Mouse (Mus musculus) bone marrow, adult 2 months (tissue): ENCODE data around the gene Ubp1. TPM values are rescaled to one million over a fixed set of nuclear protein-coding genes. Genes with fewer than 3 reads are reported as not detected.

Experiments
- H3K27ac ChIP-seq: fragments of 200-500 bp; 2 replicates; pipeline ENCODE4 v1.5.1; 2012; ENCODE audit warnings: low read depth, mild to moderate bottlenecking, control low read depth, inconsistent platforms, low read length; ENCODE audit not compliant: control insufficient read depth, poor library complexity, insufficient read depth
- H3K4me1 ChIP-seq: fragments of 200-500 bp; 2 replicates; pipeline ENCODE4 v1.6.1; 2011; ENCODE audit warnings: low read length; ENCODE audit not compliant: control insufficient read depth, insufficient read depth
- H3K4me3 ChIP-seq: fragments of 200-500 bp; replicated peaks from 2 replicates; pipeline ENCODE3; 2011; ENCODE audit warnings: mild to moderate bottlenecking, low read depth, low read length, control low read depth; ENCODE audit not compliant: control insufficient read depth
- CTCF ChIP-seq: fragments of 200-500 bp; IDR thresholded peaks from 2 replicates; pipeline ENCODE4 v1.5.1; 2011; ENCODE audit warnings: low read length, control low read depth; ENCODE audit not compliant: control insufficient read depth, insufficient read depth
- POLR2A ChIP-seq: fragments of 200-500 bp; IDR thresholded peaks from 2 replicates; pipeline ENCODE4 v1.6.1; 2011; ENCODE audit warnings: low read depth, mild to moderate bottlenecking, control low read depth, low read length, borderline replicate concordance; ENCODE audit not compliant: control insufficient read depth
- WGBS: fragments of 180-500 bp; shearing (Covaris S2); methylation state at CpG from one replicate; pipeline ENCODE4 v1.1.7; 2018; 5-methylcytosine and 5-hydroxymethylcytosine counted together
- polyA plus RNA-seq: library from polyadenylated mRNA; stranded (reverse); fragments of >200 nt; gene quantifications from 2 replicates; pipeline ENCODE4 v1.2.4, GENCODE M21; 2011; ENCODE audit warnings: low replicate concordance; ENCODE audit not compliant: missing spikeins, insufficient read depth, insufficient read length

Gene Ubp1
- polyA plus RNA-seq, 1 experiment = 110 TPM

DNA sequence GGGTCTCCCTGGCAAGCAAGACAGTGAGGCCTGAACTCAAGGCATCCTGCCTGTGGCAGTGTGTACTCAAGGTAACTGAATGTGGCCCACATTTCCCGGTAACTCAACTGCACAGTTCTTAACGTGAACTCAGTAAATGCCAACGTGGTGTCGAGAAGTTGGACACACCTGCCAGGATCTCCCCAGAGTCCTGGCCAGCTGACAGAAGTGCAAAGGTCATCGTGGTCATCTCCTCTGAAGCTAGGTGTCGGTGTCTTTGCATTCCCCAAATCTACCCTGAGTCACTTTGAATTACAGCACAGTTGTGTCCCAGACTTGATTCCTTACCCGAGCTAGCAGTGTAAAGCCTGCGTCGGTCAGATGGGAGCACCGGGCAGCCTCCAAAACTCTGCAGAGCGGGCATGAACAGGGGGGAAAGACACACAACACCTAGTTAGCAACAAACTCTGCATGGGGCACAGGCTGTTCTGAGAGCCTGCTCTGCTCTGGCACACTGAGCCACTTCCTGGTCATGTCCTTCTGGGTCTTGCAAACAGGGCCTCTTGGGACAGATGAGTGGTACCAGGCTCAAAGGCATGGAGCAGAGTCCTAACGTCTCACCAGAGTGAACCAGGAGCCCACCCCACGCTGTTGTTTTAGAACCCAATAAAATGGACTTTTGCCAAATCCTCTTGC, 54.3 kb downstream of the Ubp1 start:
- Histone ChIP-seq H3K4me1 (no peaks in the 10 kb centered on the region), H3K27ac (no peak overlapping the region), H3K4me3 (no peak overlapping the region)
- no peak for TF ChIP-seq CTCF
- TF ChIP-seq POLR2A = no peak
- 83% methylated on average over 13 of the region's 13 CpGs for WGBS

DNA sequence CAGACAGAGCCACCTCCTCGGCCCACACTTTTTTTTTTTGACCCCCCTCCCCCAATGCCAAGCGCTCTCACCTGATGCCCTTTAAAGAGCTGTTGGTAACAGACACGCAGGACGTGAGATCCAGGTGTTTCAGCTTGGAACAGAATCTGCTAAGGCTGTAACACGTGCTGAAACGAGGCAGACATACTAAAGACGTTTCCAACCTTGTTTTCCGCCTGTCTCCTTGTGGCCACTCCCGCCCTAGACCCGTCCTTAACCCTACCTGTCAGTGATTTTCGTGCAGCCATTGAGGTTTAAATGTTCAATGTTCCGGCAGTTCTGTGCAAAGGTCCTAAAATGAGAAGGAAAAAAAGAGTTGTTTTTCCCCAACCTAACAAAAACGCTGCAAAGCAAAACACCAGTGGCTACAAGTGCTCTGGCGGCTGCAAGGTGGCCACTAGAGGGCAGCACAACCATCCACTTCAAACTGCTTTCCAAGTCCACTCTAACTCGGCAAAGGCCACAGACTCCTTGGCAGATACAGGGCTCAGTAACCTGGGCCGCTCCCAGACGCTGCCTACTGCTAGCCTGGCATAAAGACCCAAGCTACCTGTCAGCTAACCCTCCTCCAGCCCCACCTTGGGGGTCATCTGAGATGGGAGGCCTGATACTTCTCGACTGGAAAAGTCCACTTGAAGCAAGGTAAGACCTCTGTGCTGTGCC, 60.0 kb downstream of the Ubp1 start:
- no peaks in the 10 kb centered on the region for H3K4me1 ChIP-seq
- peak overlapping the region; percentile 4 for H3K4me3 ChIP-seq
- no peak overlapping the region for H3K27ac ChIP-seq
- peak; percentile 88 for TF ChIP-seq CTCF
- no peak for TF ChIP-seq POLR2A
- 11% methylated on average over 18 of the region's 18 CpGs for WGBS

DNA sequence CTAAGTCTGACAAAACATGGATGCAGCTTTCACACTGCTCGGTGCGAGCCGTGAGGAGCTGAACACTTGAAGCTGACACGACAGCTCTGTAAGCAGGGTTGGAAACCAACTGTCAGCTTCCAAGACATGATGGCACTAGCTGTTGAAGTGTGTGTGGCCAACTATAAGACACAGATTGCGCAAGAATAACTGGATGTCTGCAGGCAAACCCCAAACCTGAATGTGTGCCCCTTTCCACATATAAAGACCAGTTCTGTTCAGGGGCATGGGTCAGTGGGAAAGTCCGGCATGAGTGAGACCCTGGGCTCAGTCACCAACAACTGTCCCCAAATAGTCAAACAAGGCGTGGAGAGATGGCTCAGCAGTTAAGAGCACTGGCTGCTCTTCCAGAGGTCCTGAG, 62.1 kb downstream of the Ubp1 start:
- Histone ChIP-seq H3K4me3 (no peak overlapping the region), H3K27ac (no peak overlapping the region), H3K4me1 (no peaks in the 10 kb centered on the region)
- 82% methylated on average over 7 of the region's 7 CpGs for WGBS
- TF ChIP-seq POLR2A (no peak), CTCF (no peak)

DNA sequence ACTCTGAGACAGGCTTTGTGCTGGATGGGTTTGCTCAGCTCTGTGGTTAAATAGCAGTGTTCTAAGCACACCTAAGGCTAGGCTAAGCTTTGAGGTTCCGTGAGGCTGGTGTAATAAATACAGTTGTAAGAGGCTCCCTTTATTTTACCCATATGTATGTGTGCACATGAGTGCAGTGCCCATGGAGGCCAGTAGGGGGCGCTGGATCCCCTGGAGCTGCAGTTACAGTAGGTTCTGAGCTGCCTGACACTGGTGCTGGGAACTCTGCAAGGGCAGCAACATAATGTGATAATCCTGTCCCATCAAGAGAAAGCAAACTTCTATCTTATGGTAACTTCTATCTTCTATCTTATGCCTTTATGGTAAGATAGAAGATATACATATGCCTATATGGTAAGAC, 67.6 kb downstream of the Ubp1 start:
- WGBS = 64% methylated on average over 2 of the region's 2 CpGs
- TF ChIP-seq CTCF (peak; percentile 40; the same call in 1 of the 2 replicates), POLR2A (no peak)
- H3K27ac ChIP-seq = no peak overlapping the region
- H3K4me3 ChIP-seq = no peak overlapping the region
- no peaks in the 10 kb centered on the region for H3K4me1 ChIP-seq

DNA sequence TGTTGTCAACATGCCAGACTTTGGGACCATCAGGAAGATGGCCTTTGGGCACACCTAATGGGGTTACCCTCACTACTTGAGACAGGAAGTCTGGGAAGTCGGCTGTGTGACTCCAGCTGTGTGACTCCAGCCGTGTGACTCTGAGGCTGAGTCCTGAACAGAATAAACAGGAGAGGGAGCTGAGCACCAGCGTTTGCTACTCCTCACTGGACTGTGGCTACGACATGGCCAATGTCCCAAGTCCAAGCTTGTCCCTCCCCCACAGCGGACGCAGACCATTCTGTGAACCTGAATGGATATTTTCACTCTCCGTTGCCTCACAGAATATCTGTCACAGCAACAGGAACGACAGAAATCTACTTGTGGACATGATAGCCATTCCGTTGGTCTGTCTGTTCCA, 76.1 kb downstream of the Ubp1 start:
- no peaks in the 10 kb centered on the region for H3K4me1 ChIP-seq
- 65% methylated on average over 9 of the region's 9 CpGs for WGBS
- TF ChIP-seq POLR2A (no peak), CTCF (no peak)

DNA sequence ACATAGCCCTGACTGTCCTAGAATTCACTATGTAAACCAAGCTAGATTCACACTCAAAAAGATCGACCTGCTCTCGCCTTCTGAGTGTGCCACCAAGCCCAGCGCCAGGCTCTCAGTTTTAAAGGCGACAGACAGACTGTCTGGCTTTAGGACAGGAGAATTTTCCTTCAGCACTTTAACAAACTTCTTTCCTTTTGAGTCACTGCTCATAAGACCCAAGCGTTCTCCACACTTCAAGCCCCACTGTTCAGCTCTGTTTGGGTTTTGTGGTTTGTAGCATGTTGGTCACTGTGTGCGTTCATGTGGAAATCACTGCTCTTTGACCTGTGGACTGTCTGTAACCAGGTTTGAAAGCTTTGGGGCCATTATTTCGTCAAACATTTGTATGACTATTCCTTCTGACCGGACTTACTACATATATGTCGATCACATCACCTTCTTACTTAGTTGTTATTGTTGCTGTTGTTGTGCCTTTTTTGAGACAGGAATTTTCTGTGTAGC, 77.2 kb downstream of the Ubp1 start:
- no peak for TF ChIP-seq POLR2A
- TF ChIP-seq CTCF = no peak
- WGBS = 76% methylated on average over 9 of the region's 9 CpGs
- no peaks in the 10 kb centered on the region for H3K4me1 ChIP-seq

More for the DNA sequence above, 76.1 kb downstream of the Ubp1 start:
- H3K4me3 ChIP-seq = no peak overlapping the region
- H3K27ac ChIP-seq = no peak overlapping the region

DNA sequence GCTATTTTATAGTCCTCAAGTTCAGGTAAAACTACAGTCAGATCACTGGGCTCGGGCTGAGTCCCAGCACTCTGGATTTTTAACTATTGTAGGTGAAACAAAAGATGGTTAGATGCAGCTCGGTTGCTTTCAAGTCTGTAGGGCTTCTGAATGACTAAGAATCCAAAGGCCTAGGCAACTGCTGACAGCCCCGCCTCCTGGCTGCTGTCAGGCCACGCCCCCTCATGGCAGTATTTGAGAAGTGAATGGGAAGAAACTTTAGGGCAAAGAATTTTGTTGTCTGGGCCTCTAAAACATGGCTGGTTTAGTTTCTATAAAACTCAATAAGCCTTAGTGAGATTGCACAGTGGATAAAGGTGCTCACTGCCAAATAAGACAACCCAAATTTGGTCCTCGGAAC, 78.8 kb downstream of the Ubp1 start:
- 52% methylated on average over 5 of the region's 5 CpGs for WGBS

More for the DNA sequence above, 77.2 kb downstream of the Ubp1 start:
- no peak overlapping the region for H3K4me3 ChIP-seq
- no peak overlapping the region for H3K27ac ChIP-seq

DNA sequence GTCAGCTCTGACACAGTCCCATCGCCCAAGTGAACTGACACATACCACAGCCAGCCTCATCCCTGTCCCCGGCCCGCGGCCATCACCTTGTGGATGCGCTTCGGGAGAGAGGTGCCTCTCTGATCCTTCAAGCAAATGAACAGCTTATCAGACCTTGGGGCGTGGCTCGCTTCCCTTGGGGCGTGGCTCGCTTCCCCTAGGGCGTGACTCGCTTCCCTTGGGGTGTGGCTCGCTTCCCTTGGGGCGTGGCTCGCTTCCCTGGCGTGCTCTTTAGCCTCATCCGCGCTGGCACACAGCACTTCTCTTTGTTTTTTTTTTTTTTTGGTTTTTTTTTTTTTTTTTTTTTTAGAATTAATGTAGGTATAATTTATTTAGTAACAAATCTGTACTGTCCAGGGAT, 80.5 kb downstream of the Ubp1 start:
- no peak for TF ChIP-seq CTCF
- 0 out of 2 replicates have a peak, but pooled peaks have one; percentile 10 for TF ChIP-seq POLR2A
- Histone ChIP-seq H3K4me1 (no peaks in the 10 kb centered on the region), H3K27ac (no peak overlapping the region), H3K4me3 (no peak overlapping the region)
- WGBS = 84% methylated on average over 18 of the region's 18 CpGs

More for the DNA sequence above, 78.8 kb downstream of the Ubp1 start:
- Histone ChIP-seq H3K27ac (no peak overlapping the region), H3K4me1 (no peaks in the 10 kb centered on the region), H3K4me3 (no peak overlapping the region)
- TF ChIP-seq POLR2A = no peak

DNA sequence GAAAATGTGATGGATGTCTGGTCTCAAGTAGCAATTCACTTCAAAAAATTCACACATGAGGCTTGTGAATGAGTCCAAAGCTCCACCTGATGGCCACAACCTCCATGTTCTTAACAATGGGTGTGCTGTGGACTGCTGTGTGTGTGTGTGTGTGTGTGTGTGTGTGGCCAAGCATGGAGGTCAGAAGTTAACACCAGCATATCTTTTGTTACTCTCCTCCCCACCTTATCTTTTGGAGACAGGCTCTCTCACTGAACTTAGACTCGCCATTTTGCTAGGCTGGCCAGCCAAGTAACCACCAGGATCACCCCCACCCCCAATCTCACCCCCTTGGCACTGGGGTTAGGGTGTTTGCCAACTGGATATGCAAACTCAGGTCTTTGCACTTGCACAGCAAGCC, 83.3 kb downstream of the Ubp1 start:
- no peak overlapping the region for H3K27ac ChIP-seq
- H3K4me3 ChIP-seq = no peak overlapping the region
- H3K4me1 ChIP-seq = peaks cover 1% of the 10 kb centered on the region
- WGBS = 56% methylated on average over 1 of the region's 1 CpGs
- TF ChIP-seq POLR2A (no peak), CTCF (no peak)
